In the genomic region with DNA sequence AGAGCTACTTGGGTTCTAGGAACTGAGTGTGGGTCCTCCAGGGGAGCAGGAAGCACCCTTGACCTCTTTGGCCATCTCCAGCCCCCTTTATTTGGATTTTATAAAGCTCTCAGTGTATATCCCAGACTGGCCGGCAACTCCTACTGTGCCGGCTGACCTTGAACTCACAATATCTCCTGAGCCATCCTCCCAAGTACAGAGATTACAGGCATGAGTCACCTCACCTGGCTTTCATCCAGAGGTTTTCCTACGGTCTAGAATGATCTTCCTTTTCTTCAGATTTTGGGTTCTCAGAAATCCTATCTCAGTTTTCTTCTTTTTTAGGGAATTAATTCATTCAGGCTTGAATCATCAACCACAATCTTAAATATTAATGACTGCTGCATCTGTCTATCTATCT, we compare ENCODE assay signal across 11 mouse cellular contexts. TPM values are rescaled to one million over a fixed set of nuclear protein-coding genes. Genes with fewer than 3 reads are reported as not detected.
"Had no signal": no experiment of that assay in that cellular context is flagged by ENCODE, and none has a peak within 500 bp of the region (broad histone marks: within the 10 kb centered on the region; RNA-seq: fewer than 3 reads in every experiment).

No protein-coding gene starts in this region.

- DNase-seq: kidney, postnatal 10 days; kidney, postnatal 36 days; layer of hippocampus, postnatal 36 days; liver; lung, adult 18-20 months; lung, postnatal 10 days; lung, postnatal 36 days; right cerebral cortex, postnatal 4 days; spleen, adult 18-20 months; thymus, postnatal 25 days had no signal

RNA-seq across cellular contexts. Expression of gene Epcam, which starts 14.3 kb away (rescaled TPM):
- total RNA-seq: left cerebral cortex, postnatal 36 days had no signal
